Mouse (Mus musculus) kidney, embryonic 14.5 days (tissue): ENCODE results near the gene Shank3. TPM values are rescaled to one million over a fixed set of nuclear protein-coding genes. Genes with fewer than 3 reads are reported as not detected.

Source experiments
- ATAC-seq: fragments of 200-750 bp; cut with Nextera tagmentation; 2 replicates; pipeline ENCODE4 v1.8.0; 2017; ENCODE audit warnings: moderate number of reproducible peaks, mild to moderate bottlenecking, moderate TSS enrichment, moderate library complexity; ENCODE audit not compliant: low FRiP score, low TSS enrichment
- H3K27ac ChIP-seq: fragments of 300-500 bp; sonication (generic); 2 replicates; pipeline ENCODE4 v1.5.1; 2014; ENCODE audit warnings: low read depth, mild to moderate bottlenecking, low read length, moderate library complexity, mixed read lengths
- H3K27me3 ChIP-seq: fragments of 300-500 bp; sonication (generic); 2 replicates; pipeline ENCODE4 v1.6.1; 2014; ENCODE audit warnings: mild to moderate bottlenecking, low read length; ENCODE audit not compliant: control insufficient read depth, insufficient read depth
- H3K36me3 ChIP-seq: fragments of 300-500 bp; sonication (generic); 2 replicates; pipeline ENCODE4 v1.6.1; 2014; ENCODE audit warnings: low read length, mixed read lengths; ENCODE audit not compliant: control insufficient read depth, insufficient read depth
- H3K4me1 ChIP-seq: fragments of 300-500 bp; sonication (generic); 2 replicates; pipeline ENCODE4 v1.6.1; 2014; ENCODE audit warnings: low read length, mixed read lengths; ENCODE audit not compliant: control insufficient read depth, insufficient read depth
- H3K4me2 ChIP-seq: fragments of 300-500 bp; sonication (generic); replicated peaks from 2 replicates; pipeline ENCODE4 v1.6.1; 2014; ENCODE audit warnings: low read depth, mild to moderate bottlenecking, low read length
- H3K4me3 ChIP-seq: fragments of 300-500 bp; sonication (generic); 2 replicates; pipeline ENCODE4 v1.5.1; 2014; ENCODE audit warnings: mild to moderate bottlenecking, low read length
- H3K9ac ChIP-seq: fragments of 300-500 bp; sonication (generic); 2 replicates; pipeline ENCODE4 v1.6.1; 2014; ENCODE audit warnings: low read depth, mild to moderate bottlenecking, low read length, moderate library complexity
- H3K9me3 ChIP-seq: fragments of 300-500 bp; sonication (generic); 2 replicates; pipeline ENCODE4 v1.6.1; 2016; ENCODE audit warnings: low read length; ENCODE audit not compliant: control insufficient read depth
- WGBS: fragments of 180-500 bp; shearing (Covaris S2); extraction: QIAGEN DNeasy Blood & Tissue Kit; methylation state at CpG from one replicate; pipeline ENCODE4 v1.1.7; 2014; 5-methylcytosine and 5-hydroxymethylcytosine counted together
- polyA plus RNA-seq: library from polyadenylated mRNA; unstranded; fragments of >200 nt; fragmentation: Nextera tagmentation; extraction: Ambion mirVana; gene quantifications from 2 replicates; pipeline ENCODE4 v1.2.1, GENCODE M21; 2014

Shank3 gene
- polyA plus RNA-seq, 1 experiment from 2014 or later: 2.5 TPM

DNA sequence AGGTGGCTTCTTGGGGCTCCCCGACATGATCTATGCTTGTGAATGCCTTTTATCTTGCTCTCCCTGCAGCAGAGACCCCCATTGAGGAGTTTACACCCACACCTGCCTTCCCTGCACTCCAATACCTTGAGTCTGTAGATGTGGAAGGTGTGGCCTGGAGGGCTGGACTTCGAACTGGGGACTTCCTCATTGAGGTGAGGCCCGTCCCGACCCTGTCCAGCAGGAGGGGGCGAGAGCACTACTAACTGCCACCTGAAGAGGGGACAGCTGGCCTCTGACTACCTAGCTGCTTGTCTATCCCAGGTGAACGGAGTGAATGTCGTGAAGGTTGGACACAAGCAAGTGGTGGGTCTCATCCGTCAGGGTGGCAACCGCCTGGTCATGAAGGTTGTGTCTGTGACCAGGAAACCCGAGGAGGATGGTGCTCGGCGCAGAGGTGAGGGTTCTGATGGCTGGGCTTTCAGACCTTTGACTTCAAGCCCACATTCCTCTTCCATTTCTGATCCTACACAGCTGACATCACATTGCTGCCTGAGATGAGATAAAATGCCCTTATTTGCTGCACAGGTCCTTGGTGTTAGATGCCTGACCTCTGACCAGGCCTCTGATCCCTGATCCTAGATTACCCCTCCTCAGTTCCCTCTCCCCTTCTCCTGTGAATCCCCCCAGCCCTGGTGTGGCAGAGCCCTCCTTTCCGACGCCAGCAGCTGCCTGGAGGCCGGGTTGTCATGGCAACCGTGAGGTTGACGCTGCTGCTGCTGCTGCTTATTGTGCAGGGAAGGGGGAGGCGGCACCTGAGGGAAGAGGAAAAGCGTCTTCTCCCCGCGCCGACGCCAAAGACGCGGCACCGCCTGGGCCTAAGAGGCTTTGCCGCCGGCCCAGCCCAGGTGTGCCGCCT lies 32.9 kb downstream of the Shank3 start:
- Histone ChIP-seq H3K27me3 (0 out of 2 replicates have a peak, but pooled peaks cover 7% of the 10 kb centered on the region), H3K9ac (no peak overlapping the region), H3K27ac (no peak overlapping the region), H3K4me2 (peak overlapping the region; percentile 29), H3K4me1 (peaks cover 5% of the 10 kb centered on the region; the same call in 1 of the 2 replicates), H3K4me3 (peak overlapping the region; percentile 7; the same call in 1 of the 2 replicates), H3K9me3 (no peaks in the 10 kb centered on the region), H3K36me3 (peaks cover 5% of the 10 kb centered on the region; the same call in 1 of the 2 replicates)
- 23% methylated on average over 28 of the region's 29 CpGs for WGBS
- ATAC-seq: no peak

DNA sequence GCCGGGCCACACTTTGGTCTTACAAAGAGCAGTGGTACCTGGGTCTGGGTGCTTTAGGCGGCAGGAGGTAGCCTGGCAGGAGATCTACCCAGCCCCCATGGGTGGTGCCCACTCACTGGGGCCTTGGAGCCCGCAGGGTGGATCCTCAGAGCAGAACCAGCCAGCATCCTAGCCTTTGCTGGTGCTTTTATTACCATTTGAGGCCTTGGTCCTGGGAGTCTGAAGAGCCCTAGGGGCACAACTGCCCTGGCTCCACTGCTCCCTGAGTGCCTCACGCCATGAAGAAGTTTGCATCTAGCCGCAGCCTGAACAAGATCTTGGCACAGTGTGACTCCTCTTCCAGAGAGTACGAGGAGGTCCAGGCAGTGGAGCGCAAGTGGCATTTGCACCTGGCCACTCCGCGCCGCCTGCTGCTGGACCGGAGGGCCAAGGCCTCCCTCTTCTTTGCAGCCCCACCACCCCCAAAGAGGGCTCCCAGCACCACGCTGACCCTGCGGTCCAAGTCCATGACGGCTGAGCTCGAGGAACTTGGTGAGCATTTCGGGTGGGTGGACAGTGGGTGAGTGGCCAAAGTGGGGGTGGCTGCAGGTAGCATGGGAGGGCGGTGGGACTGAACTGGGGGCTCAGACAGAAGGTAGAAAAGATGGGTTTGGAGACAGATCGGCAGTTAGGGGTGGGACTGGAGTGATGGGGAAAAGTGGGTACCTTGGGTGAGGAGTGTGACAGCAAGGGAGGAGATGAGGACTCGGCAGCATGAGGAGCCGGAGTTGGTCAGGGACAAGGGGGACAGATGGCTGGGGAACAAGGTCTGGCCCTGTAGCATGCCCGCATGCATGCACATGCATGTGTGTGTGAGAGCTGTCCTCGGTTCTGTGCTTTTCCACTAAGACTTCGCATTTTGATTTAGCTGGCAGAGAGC lies 33.8 kb downstream of the Shank3 start:
- Histone ChIP-seq H3K4me2 (peak overlapping the region; percentile 29), H3K27me3 (0 out of 2 replicates have a peak, but pooled peaks cover 7% of the 10 kb centered on the region), H3K36me3 (peaks cover 5% of the 10 kb centered on the region; the same call in 1 of the 2 replicates), H3K9me3 (no peaks in the 10 kb centered on the region), H3K4me3 (peak overlapping the region; percentile 7; the same call in 1 of the 2 replicates), H3K4me1 (peaks cover 5% of the 10 kb centered on the region; the same call in 1 of the 2 replicates), H3K27ac (no peak overlapping the region), H3K9ac (no peak overlapping the region)
- no peak for ATAC-seq
- 77% methylated on average over 23 of the region's 23 CpGs for WGBS

DNA sequence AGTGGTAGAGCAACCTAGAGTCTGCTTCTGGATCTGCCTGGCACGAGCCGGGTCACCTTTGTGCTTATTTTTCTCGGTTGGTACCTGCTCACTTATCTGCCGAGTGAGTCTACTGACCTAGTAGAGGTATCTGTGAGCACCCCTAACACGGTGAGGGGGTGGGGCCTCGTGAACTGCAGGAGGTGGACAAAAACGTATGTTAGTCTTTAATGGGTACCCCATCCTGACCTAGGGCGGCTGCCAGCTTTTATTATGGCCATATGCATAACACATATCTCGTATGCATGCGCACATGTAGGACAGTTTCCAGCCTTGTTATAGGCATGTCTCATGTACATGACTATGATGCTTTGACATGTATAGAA lies 34.4 kb downstream of the Shank3 start:
- 0 out of 2 replicates have a peak, but pooled peaks cover 7% of the 10 kb centered on the region for H3K27me3 ChIP-seq
- H3K9me3 ChIP-seq: no peaks in the 10 kb centered on the region
- WGBS: 92% methylated on average over 10 of the region's 10 CpGs
- H3K36me3 ChIP-seq: peaks cover 5% of the 10 kb centered on the region; the same call in 1 of the 2 replicates
- no peak overlapping the region for H3K27ac ChIP-seq
- ATAC-seq: no peak
- H3K4me3 ChIP-seq: no peak overlapping the region
- no peak overlapping the region for H3K9ac ChIP-seq
- no peak overlapping the region for H3K4me2 ChIP-seq
- peaks cover 5% of the 10 kb centered on the region; the same call in 1 of the 2 replicates for H3K4me1 ChIP-seq

DNA sequence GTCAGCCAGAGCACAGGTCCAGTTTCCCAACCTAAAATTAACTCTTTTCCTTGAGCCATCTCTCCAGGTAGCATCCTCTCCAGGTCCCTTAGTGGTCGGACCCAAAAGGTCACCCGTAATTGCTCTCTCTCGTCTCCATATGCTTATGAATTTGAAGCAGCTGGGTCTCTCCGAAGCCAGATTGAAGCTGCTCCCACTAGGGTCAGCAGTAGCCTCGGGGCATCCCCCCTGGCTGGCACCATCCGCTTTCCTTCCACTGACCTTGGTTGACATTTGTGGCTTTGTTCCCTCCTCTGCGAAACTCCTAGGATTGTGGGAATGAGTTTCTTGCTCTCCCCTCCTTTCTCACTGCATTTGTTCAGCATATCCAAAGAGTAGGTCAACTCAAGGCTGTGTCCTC lies 44.7 kb downstream of the Shank3 start:
- no peak for ATAC-seq
- 89% methylated on average over 7 of the region's 7 CpGs for WGBS
- Histone ChIP-seq H3K9me3 (no peaks in the 10 kb centered on the region), H3K27me3 (peaks cover 9% of the 10 kb centered on the region), H3K36me3 (peaks cover 3% of the 10 kb centered on the region; the same call in 1 of the 2 replicates), H3K27ac (no peak overlapping the region), H3K4me3 (no peak overlapping the region), H3K9ac (no peak overlapping the region), H3K4me2 (no peak overlapping the region), H3K4me1 (peaks cover 13% of the 10 kb centered on the region; the same call in 1 of the 2 replicates)

DNA sequence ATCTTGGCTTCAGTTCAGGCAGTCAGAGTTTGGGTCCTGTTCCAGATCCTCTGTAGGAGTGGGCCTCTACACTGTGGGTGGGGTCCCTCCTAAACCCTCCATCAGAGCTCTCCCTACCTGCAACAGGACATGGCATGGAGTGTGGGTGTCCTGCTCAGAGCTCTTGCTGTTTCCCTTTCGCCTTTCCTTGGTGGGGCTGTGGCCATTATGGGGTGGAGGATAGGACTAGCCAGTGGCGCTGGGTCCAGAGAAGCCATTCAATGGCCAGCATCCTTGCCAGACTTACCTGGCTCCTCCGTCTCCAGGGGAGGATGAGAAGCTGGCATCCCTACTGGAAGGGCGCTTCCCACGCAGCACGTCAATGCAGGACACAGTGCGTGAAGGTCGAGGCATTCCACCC lies 47.9 kb downstream of the Shank3 start:
- H3K4me1 ChIP-seq: peaks cover 13% of the 10 kb centered on the region; the same call in 1 of the 2 replicates
- peak overlapping the region; percentile 71 for H3K4me2 ChIP-seq
- peak overlapping the region; percentile 39 for H3K4me3 ChIP-seq
- 55% methylated on average over 8 of the region's 8 CpGs for WGBS
- ATAC-seq: no peak
- no peak overlapping the region for H3K27ac ChIP-seq
- H3K9me3 ChIP-seq: no peaks in the 10 kb centered on the region
- peaks cover 10% of the 10 kb centered on the region for H3K27me3 ChIP-seq
- H3K36me3 ChIP-seq: peaks cover 3% of the 10 kb centered on the region; the same call in 1 of the 2 replicates
- peak overlapping the region; percentile 68; the same call in 1 of the 2 replicates for H3K9ac ChIP-seq

DNA sequence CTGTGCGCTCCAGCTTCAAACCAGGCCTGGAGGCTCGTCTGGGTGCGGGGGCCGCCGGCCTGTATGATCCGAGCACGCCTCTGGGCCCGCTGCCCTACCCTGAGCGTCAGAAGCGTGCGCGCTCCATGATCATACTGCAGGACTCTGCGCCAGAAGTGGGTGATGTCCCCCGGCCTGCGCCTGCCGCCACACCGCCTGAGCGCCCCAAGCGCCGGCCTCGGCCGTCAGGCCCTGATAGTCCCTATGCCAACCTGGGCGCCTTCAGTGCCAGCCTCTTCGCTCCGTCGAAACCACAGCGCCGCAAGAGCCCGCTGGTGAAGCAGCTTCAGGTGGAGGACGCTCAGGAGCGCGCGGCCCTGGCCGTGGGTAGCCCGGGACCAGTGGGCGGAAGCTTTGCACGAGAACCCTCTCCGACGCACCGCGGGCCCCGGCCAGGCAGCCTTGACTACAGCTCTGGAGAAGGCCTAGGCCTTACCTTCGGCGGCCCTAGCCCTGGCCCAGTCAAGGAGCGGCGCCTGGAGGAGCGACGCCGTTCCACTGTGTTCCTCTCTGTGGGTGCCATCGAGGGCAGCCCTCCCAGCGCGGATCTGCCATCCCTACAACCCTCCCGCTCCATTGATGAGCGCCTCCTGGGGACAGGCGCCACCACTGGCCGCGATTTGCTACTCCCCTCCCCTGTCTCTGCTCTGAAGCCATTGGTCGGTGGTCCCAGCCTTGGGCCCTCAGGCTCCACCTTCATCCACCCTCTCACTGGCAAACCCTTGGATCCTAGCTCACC lies 48.6 kb downstream of the Shank3 start:
- peaks cover 10% of the 10 kb centered on the region for H3K27me3 ChIP-seq
- H3K36me3 ChIP-seq: peaks cover 2% of the 10 kb centered on the region; the same call in 1 of the 2 replicates
- H3K4me2 ChIP-seq: peak overlapping the region; percentile 71
- H3K9ac ChIP-seq: peak overlapping the region; percentile 68
- WGBS: 16% methylated on average over 55 of the region's 58 CpGs
- H3K4me1 ChIP-seq: peaks cover 13% of the 10 kb centered on the region; the same call in 1 of the 2 replicates
- peak overlapping the region; percentile 39 for H3K4me3 ChIP-seq
- no peak overlapping the region for H3K27ac ChIP-seq
- H3K9me3 ChIP-seq: no peaks in the 10 kb centered on the region
- ATAC-seq: peak; percentile 89

DNA sequence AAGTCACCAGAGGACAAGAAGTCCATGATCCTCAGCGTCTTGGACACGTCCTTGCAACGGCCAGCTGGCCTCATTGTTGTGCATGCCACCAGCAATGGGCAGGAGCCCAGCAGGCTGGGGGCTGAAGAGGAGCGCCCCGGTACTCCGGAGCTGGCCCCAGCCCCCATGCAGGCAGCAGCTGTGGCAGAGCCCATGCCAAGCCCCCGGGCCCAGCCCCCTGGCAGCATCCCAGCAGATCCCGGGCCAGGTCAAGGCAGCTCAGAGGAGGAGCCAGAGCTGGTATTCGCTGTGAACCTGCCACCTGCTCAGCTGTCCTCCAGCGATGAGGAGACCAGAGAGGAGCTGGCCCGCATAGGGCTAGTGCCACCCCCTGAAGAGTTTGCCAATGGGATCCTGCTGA lies 49.4 kb downstream of the Shank3 start:
- Histone ChIP-seq H3K4me1 (peaks cover 13% of the 10 kb centered on the region; the same call in 1 of the 2 replicates), H3K27ac (no peak overlapping the region), H3K9ac (peak overlapping the region; percentile 68; the same call in 1 of the 2 replicates), H3K36me3 (peaks cover 2% of the 10 kb centered on the region; the same call in 1 of the 2 replicates), H3K9me3 (no peaks in the 10 kb centered on the region), H3K4me3 (peak overlapping the region; percentile 39), H3K27me3 (peaks cover 10% of the 10 kb centered on the region), H3K4me2 (peak overlapping the region; percentile 71)
- 45% methylated on average over 11 of the region's 11 CpGs for WGBS
- peak; percentile 16; the same call in 1 of the 2 replicates for ATAC-seq

DNA sequence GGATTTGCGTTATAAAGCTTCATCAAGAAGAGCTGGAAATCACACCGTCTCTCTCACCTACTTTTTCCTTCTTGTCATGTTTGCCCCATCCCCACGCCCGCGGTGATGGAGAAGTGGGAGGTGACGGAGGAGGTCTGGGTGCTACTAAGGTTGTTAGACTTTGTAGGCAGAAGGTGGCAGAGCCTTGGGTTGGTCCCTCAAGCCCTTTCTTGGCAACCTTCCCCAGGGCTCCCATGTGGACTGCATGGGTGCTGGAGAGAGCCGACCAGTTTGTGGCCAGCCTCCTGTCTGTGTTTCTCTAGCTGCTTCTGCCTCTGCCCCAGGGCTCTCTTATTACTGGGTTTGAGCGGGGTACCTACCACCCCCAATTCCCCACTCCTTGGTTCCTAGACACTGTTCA lies 51.1 kb downstream of the Shank3 start:
- Histone ChIP-seq H3K27me3 (peaks cover 10% of the 10 kb centered on the region), H3K27ac (no peak overlapping the region), H3K4me1 (peaks cover 13% of the 10 kb centered on the region; the same call in 1 of the 2 replicates), H3K9me3 (no peaks in the 10 kb centered on the region), H3K36me3 (peaks cover 2% of the 10 kb centered on the region; the same call in 1 of the 2 replicates), H3K9ac (no peak overlapping the region), H3K4me3 (no peak overlapping the region), H3K4me2 (no peak overlapping the region)
- WGBS: 95% methylated on average over 8 of the region's 8 CpGs
- no peak for ATAC-seq
